Mouse (Mus musculus) spleen, adult 2 months (tissue): ENCODE data around the gene Slc19a1. TPM values are rescaled to one million over a fixed set of nuclear protein-coding genes. Genes with fewer than 3 reads are reported as not detected.

Experiments
- DNase-seq, 2 experiments: peaks; one replicate each; pipeline versions ENCODE4 v3.0.0 to v3.0.0-alpha.2; 2012 to 2021; ENCODE audit warnings: low spot score in 2 of 2, low read depth in 1 of 2
- H3K27ac ChIP-seq: fragments of 200-500 bp; 2 replicates; pipeline ENCODE4 v1.5.1; 2012; ENCODE audit warnings: low read length, inconsistent platforms; ENCODE audit not compliant: insufficient read depth
- H3K27me3 ChIP-seq: fragments of 200-500 bp; 2 replicates; pipeline ENCODE4 v1.6.1; 2012; ENCODE audit warnings: mild to moderate bottlenecking, moderate library complexity, low read length, inconsistent platforms; ENCODE audit not compliant: control insufficient read depth, insufficient read depth
- H3K36me3 ChIP-seq: fragments of 200-500 bp; 2 replicates; pipeline ENCODE4 v1.6.1; 2012; ENCODE audit warnings: mild to moderate bottlenecking, low read length, inconsistent platforms; ENCODE audit not compliant: control insufficient read depth, insufficient read depth
- H3K4me1 ChIP-seq: fragments of 200-500 bp; 2 replicates; pipeline ENCODE4 v1.6.1; 2011; ENCODE audit warnings: inconsistent platforms; ENCODE audit not compliant: control insufficient read depth, insufficient read depth, insufficient read length
- H3K4me3 ChIP-seq: fragments of 200-500 bp; 2 replicates; pipeline ENCODE4 v1.5.1; 2011; ENCODE audit warnings: mild to moderate bottlenecking, inconsistent platforms; ENCODE audit not compliant: insufficient read depth, insufficient read length; ENCODE audit errors: extremely low read depth
- CTCF ChIP-seq: fragments of 200-500 bp; IDR thresholded peaks from 2 replicates; pipeline ENCODE4 v1.5.1; 2011; ENCODE audit warnings: mild to moderate bottlenecking, inconsistent platforms; ENCODE audit not compliant: insufficient read depth, insufficient read length, insufficient replicate concordance; ENCODE audit errors: extremely low read depth
- POLR2A ChIP-seq: fragments of 200-500 bp; IDR thresholded peaks from 2 replicates; pipeline ENCODE4 v1.6.1; 2011; ENCODE audit warnings: low read depth, low read length, inconsistent platforms
- WGBS: fragments of 180-500 bp; shearing (Covaris S2); methylation state at CpG from one replicate; pipeline ENCODE4 v1.1.7; 2018; 5-methylcytosine and 5-hydroxymethylcytosine counted together
- polyA plus RNA-seq: library from polyadenylated mRNA; depleted of rRNA; stranded (reverse); fragments of >200 nt; gene quantifications from 2 replicates; pipeline ENCODE4 v1.2.3, GENCODE M21; 2012; rRNA removed

The Slc19a1 gene
- 46.5 and 65.7 TPM in 2 replicates for polyA plus RNA-seq

GRCm38 (mm10) chr10:77031768-77032375 is at the start of gene Slc19a1:
Gene Slc19a1 (plus strand): TSS chr10:77032241.
- no peak for TF ChIP-seq POLR2A
- TF ChIP-seq CTCF, result no peak

GRCm38 (mm10) chr10:76988586-76988985 is 43.5 kb upstream of the Slc19a1 start:
- WGBS, result 81% methylated on average over 5 of the region's 5 CpGs
- TF ChIP-seq CTCF, result no peak
- TF ChIP-seq POLR2A, result no peak
- DNase-seq, result no peak
- no peak overlapping the region for H3K4me3 ChIP-seq
- no peak overlapping the region for H3K27ac ChIP-seq
- no peaks in the 10 kb centered on the region for H3K36me3 ChIP-seq
- H3K27me3 ChIP-seq, result no peaks in the 10 kb centered on the region
- H3K4me1 ChIP-seq, result no peaks in the 10 kb centered on the region

More at GRCm38 (mm10) chr10:77031768-77032375, at the start of gene Slc19a1:
- H3K36me3 ChIP-seq, result no peaks in the 10 kb centered on the region
- 91% methylated on average over 13 of the region's 13 CpGs for whole genome bisulfite sequencing
- H3K27ac ChIP-seq, result no peak within 1 kb of the TSS
- H3K4me3 ChIP-seq, result peak within 1 kb of the TSS; percentile 96
- no peak for DNase-seq
- peaks cover 7% of the 10 kb centered on the region for H3K4me1 ChIP-seq
- no peaks in the 10 kb centered on the region for H3K27me3 ChIP-seq

- H3K4me3 ChIP-seq, result no peak overlapping the region
- no peak for DNase-seq
- H3K27me3 ChIP-seq, result no peaks in the 10 kb centered on the region
- TF ChIP-seq POLR2A (no peak), CTCF (no peak)
- H3K4me1 ChIP-seq, result no peaks in the 10 kb centered on the region
- H3K27ac ChIP-seq, result no peak overlapping the region
- 58% methylated on average over 3 of the region's 3 CpGs for WGBS
- no peaks in the 10 kb centered on the region for H3K36me3 ChIP-seq
These were observed 39.6 kb upstream of the Slc19a1 start for GRCm38 (mm10) chr10:76992456-76992855.

DNA sequence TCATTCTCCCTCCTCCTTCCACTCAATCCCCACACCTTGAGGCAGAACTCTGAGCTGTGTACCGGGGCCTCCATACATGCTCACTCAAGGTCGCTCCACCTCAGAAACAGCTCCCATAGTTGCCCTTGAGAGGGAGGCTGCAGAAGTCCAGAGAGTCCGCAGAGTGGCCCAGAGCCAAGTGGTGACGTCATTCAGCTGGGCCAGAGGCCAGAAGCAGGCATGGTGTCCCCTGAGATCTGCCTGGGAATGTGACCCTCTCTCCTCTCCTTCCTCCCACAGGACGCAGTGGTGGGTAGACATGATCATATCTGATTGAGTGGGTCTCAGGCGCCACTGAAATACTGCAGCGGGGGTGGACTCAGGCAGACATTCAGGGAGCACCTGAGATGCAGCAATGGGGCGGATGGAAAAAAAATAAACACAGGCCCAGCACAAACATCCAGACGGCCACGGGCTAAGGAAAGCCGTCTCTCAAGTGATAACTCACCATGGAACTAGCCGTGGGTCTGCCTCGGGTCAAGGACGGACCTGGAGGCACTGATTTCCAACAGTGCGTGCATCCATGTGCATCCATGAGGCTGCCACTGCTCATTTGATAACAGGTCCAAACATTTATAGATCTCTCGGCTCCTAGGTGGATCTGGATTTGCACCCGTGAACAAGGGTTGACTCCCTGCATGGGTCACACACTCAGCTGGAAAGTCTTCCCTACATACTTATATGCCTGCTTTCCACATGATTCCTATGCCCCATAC is 34.1 kb upstream of the Slc19a1 start:
- Histone ChIP-seq H3K27me3 (no peaks in the 10 kb centered on the region), H3K36me3 (no peaks in the 10 kb centered on the region), H3K4me1 (no peaks in the 10 kb centered on the region), H3K27ac (no peak overlapping the region), H3K4me3 (no peak overlapping the region)
- WGBS, result 80% methylated on average over 17 of the region's 17 CpGs
- TF ChIP-seq POLR2A (no peak), CTCF (no peak)
- DNase-seq, result no peak

- Histone ChIP-seq H3K4me1 (no peaks in the 10 kb centered on the region), H3K27me3 (no peaks in the 10 kb centered on the region), H3K27ac (no peak overlapping the region), H3K4me3 (no peak overlapping the region), H3K36me3 (no peaks in the 10 kb centered on the region)
- WGBS, result 75% methylated on average over 7 of the region's 7 CpGs
- TF ChIP-seq CTCF, result no peak
- no peak for TF ChIP-seq POLR2A
- no peak for DNase-seq
These were observed 27.1 kb upstream of the Slc19a1 start for GRCm38 (mm10) chr10:77004936-77005335.

GRCm38 (mm10) chr10:77007433-77008108 is 24.5 kb upstream of the Slc19a1 start:
- Histone ChIP-seq H3K36me3 (no peaks in the 10 kb centered on the region), H3K27me3 (no peaks in the 10 kb centered on the region), H3K4me1 (no peaks in the 10 kb centered on the region), H3K4me3 (no peak overlapping the region), H3K27ac (no peak overlapping the region)
- TF ChIP-seq CTCF (no peak), POLR2A (no peak)
- DNase-seq, result no peak
- WGBS, result 82% methylated on average over 8 of the region's 8 CpGs

DNA sequence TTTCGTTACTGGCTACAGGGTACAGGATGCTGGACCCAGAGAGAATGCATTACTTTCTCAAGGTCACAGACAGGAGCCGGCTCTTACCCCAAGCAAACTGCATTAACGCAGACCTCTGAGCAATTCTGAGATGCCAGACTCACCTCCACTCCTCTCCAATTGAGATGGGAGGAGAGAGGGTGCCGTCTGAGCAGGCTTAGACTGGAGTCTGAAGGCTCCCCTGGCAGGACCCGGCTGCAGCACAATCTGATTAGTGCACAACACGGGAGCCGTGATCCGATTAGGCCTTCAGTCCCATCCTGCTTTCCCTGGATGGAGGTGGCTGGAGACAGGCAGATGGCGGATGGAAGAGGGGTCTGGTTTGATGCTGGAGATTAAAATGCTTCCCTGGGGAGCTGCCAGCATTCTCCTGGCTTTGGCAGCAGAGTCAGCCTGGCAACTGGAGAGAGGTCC is 23.9 kb upstream of the Slc19a1 start:
- no peak for DNase-seq
- WGBS, result 77% methylated on average over 9 of the region's 9 CpGs
- no peak overlapping the region for H3K27ac ChIP-seq

More for the DNA sequence above, 23.9 kb upstream of the Slc19a1 start:
- H3K4me3 ChIP-seq, result no peak overlapping the region
- TF ChIP-seq POLR2A (no peak), CTCF (no peak)
- H3K27me3 ChIP-seq, result no peaks in the 10 kb centered on the region
- no peaks in the 10 kb centered on the region for H3K4me1 ChIP-seq
- H3K36me3 ChIP-seq, result no peaks in the 10 kb centered on the region
